Mouse (Mus musculus): ENCODE measurements around the gene Calr. TPM values are rescaled to one million over a fixed set of nuclear protein-coding genes. Genes with fewer than 3 reads are reported as not detected.
"Not testable (repeated sequence)": the region's sequence is repeated elsewhere in the genome, so short reads cannot be mapped to it uniquely, and the experiment has no call there.

Gene Calr
- polyA plus RNA-seq, 1 experiment from 2014 or later: 1,041 TPM

DNA sequence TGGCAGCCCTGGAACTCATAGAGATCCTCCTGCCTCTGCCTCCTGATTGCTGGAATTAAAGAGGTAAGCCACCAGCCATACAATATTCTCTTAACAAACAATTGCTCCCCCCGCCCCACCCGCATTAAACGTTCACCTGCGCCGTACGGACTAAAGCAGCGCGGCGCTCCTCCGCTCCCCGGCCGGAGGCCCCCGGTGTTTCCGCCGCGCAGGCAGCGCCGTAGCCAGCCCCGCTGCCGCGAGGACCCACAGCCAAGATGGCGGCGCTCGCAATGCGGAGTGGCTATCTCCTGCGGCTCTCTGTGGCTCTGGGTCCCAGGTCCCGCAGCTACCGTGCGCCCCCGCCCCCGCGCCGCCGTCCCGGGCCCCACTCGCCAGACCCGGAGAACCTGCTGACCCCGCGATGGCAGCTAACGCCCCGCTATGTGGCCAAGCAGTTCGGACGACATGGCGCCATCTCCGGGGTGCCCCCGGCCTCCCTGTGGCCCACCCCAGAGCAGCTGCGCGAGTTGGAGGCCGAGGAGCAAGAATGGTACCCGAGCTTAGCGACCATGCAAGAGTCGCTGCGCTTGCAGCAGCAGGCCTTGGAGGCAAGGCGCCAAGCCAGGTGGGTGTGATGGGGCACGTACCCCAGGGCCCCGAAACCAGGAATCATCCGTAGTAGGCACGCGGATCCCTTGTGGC is 14.6 kb downstream of the Calr start:
- peak overlapping the region; percentile 68 for H3K4me2 ChIP-seq
- H3K9me3 ChIP-seq (replicated peaks): no peaks in the 10 kb centered on the region
- ATAC-seq (replicated peaks; ENCODE audit: low FRiP score): peak; percentile 59
- H3K27ac ChIP-seq: peak overlapping the region; percentile 94
- under 1% methylated on average over 57 of the region's 59 CpGs for WGBS
- H3K4me3 ChIP-seq (replicated peaks): peak overlapping the region; percentile 89
- H3K27me3 ChIP-seq: no peaks in the 10 kb centered on the region
- peaks cover 41% of the 10 kb centered on the region for H3K4me1 ChIP-seq
- H3K36me3 ChIP-seq: peaks cover 37% of the 10 kb centered on the region
- peak overlapping the region; percentile 96 for H3K9ac ChIP-seq

DNA sequence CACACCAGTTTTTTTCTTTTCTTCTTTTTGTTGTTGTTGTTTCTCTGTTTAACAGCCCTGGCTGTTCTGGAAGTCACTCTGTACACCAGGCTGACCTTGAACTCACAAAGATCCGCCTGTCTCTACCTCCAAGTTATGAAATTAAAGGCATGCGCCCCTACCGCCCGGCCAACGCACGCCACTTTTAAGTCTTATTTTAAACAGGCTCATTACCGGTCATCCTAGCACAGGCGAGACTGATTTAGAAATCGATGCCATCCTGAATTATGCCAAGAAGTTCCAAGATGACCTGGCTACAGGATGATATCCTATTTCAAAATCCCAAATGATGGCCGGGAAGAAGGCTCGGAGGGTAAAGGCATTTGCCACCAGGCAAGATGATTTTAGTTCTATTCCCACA is 15.2 kb downstream of the Calr start, which contains the start of gene Gadd45gip1:
Gadd45gip1 (plus strand) TSS at position 33 of the 400 bp plus-strand sequence.
- H3K4me2 ChIP-seq: peak within 1 kb of the TSS; percentile 68
- no peaks in the 10 kb centered on the region for H3K27me3 ChIP-seq
- H3K36me3 ChIP-seq: peaks cover 31% of the 10 kb centered on the region
- peak within 1 kb of the TSS; percentile 89 for H3K4me3 ChIP-seq (replicated peaks)
- 82% methylated on average over 11 of the region's 11 CpGs for WGBS
- no peak for ATAC-seq (replicated peaks; ENCODE audit: low FRiP score)
- H3K4me1 ChIP-seq: peaks cover 34% of the 10 kb centered on the region
- H3K9me3 ChIP-seq (replicated peaks): no peaks in the 10 kb centered on the region
- peak within 1 kb of the TSS; percentile 96 for H3K9ac ChIP-seq
- peak within 1 kb of the TSS; percentile 94 for H3K27ac ChIP-seq

DNA sequence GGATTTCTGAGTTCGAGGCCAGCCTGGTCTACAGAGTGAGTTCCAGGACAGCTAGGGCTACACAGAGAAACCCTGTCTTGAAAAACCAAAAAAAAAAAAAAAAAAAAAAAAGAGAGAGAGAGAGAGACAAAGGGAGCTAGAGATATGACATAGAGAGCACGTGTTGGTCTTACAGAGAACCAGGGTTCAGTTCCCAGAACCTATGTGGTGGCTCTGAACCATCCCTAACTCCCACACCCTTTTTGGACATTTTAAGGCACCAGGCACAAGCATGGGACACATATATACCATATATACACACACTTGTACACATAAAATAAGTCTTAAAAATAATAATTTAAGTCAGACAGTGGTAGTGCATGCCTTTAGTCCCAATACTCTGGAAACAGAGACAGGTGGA is 20.2 kb downstream of the Calr start:
- ATAC-seq (replicated peaks; ENCODE audit: low FRiP score); H3K27ac ChIP-seq; H3K4me2 ChIP-seq; H3K27me3 ChIP-seq; H3K9me3 ChIP-seq (replicated peaks); H3K4me3 ChIP-seq (replicated peaks); H3K36me3 ChIP-seq; H3K9ac ChIP-seq: not testable (repeated sequence)
- H3K4me1 ChIP-seq: peaks cover 10% of the 10 kb centered on the region
- WGBS: 92% methylated on average over 2 of the region's 2 CpGs

DNA sequence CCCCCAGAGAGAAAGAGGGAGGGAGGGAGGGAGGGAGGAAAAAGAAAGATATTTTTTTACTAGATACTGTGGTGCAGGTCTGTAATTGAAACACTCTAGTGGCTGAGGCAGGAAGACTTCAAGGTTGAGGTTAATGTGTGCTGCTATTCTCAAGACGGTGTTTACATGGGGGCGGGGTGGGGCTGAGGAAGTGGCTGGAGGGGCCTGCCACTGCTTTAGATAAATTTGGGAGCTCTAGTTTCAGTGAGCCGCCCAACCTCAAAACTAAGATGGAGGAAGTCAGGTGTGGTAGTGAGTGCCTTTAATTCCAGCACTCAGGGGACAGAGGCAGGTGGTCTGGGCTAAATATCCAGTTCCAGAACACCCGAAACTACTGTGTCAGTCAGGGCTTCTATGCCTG is 21.1 kb downstream of the Calr start:
- H3K9me3 ChIP-seq (replicated peaks): no peaks in the 10 kb centered on the region
- 56% methylated on average over 4 of the region's 4 CpGs for WGBS

DNA sequence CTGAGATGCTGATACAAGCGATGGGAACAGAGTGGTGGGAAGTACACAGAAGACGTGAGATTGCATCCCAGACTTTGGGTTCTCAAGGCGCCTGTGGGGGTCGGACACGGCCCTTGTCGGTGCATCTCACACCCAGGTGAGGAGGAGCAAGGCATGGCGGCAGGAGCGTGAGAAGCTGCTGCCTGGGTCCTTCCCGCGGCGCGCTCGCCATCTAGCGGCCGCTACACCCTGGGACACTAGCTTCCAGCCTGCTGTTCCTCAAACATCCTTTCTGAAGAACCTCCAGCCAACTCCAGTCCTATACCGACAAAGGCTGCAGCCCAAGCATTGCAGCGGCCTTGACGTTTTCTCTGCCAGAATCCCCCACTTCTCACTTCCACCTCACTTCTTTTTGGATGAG is 23.1 kb downstream of the Calr start:
- ATAC-seq (replicated peaks; ENCODE audit: low FRiP score): peak; percentile 80
- no peaks in the 10 kb centered on the region for H3K27me3 ChIP-seq
- 1% methylated on average over 18 of the region's 18 CpGs for WGBS
- H3K4me3 ChIP-seq (replicated peaks): peak overlapping the region; percentile 25
- H3K4me2 ChIP-seq: peak overlapping the region; percentile 56
- H3K27ac ChIP-seq: no peak overlapping the region
- peaks cover 9% of the 10 kb centered on the region for H3K4me1 ChIP-seq
- no peak overlapping the region for H3K9ac ChIP-seq
- no peaks in the 10 kb centered on the region for H3K9me3 ChIP-seq (replicated peaks)
- no peaks in the 10 kb centered on the region for H3K36me3 ChIP-seq

More for the DNA sequence above, 21.1 kb downstream of the Calr start:
- Histone ChIP-seq H3K27me3 (no peaks in the 10 kb centered on the region), H3K36me3 (no peaks in the 10 kb centered on the region), H3K4me3 (replicated peaks) (no peak overlapping the region), H3K27ac (no peak overlapping the region), H3K4me1 (peaks cover 9% of the 10 kb centered on the region), H3K9ac (no peak overlapping the region), H3K4me2 (no peak overlapping the region)
- no peak for ATAC-seq (replicated peaks; ENCODE audit: low FRiP score)

DNA sequence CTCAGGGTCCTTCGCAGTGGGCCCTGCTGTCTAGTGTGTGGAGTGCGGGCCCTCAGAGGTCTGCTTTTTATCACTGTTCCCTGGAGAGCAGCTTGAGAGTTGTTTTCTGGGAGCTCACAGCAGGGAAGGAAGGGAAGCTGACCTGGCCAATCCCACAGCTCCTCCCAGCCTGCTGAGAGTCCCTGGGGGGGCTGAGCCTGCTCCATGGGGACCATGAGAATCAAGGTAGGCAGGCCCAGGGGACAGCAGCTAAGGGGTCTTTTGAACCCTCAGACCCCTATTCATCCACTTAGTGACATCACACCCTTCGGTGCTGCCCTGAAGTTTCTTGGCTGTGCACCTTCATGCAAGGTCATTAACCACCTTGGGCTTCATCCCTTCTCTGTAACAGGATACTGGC is 24.0 kb downstream of the Calr start, which contains the start of gene Dand5:
Dand5 (minus strand) TSS at position 101 of the 400 bp plus-strand sequence.
- WGBS: 50% methylated on average over 3 of the region's 3 CpGs
- H3K36me3 ChIP-seq: no peaks in the 10 kb centered on the region
- peaks cover 9% of the 10 kb centered on the region for H3K4me1 ChIP-seq
- H3K27ac ChIP-seq: no peak within 1 kb of the TSS
- H3K9ac ChIP-seq: no peak within 1 kb of the TSS
- peak within 1 kb of the TSS; percentile 25 for H3K4me3 ChIP-seq (replicated peaks)
- H3K4me2 ChIP-seq: peak within 1 kb of the TSS; percentile 56
- no peaks in the 10 kb centered on the region for H3K9me3 ChIP-seq (replicated peaks)
- H3K27me3 ChIP-seq: no peaks in the 10 kb centered on the region
- no peak; the same call in 1 of the 2 replicates for ATAC-seq (replicated peaks; ENCODE audit: low FRiP score)

DNA sequence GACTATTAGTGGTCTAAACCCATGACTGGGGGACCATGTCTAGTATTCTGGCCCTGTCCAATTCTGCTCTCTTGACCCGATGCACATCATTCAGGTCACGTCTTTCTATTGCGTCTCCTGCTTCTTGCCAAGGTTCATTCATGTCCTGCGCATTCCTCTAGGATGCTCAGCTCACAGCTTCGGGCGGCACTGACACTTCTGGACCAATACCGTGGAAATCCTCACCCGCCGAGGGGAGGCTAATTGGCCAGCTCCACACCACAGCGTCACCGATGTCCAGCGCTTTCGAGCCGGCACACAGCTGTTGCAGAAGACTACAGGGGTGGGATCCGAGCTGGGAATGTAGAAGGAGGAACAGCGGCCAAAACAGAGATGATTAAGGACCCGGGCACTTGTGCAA is 30.6 kb downstream of the Calr start:
- H3K9ac ChIP-seq: no peak overlapping the region
- H3K4me1 ChIP-seq: peaks cover 20% of the 10 kb centered on the region
- ATAC-seq (replicated peaks; ENCODE audit: low FRiP score): no peak
- no peaks in the 10 kb centered on the region for H3K9me3 ChIP-seq (replicated peaks)
- no peaks in the 10 kb centered on the region for H3K36me3 ChIP-seq
- 77% methylated on average over 17 of the region's 17 CpGs for WGBS
- H3K4me2 ChIP-seq: no peak overlapping the region
- peaks cover 40% of the 10 kb centered on the region for H3K27me3 ChIP-seq
- H3K27ac ChIP-seq: no peak overlapping the region
- H3K4me3 ChIP-seq (replicated peaks): no peak overlapping the region

DNA sequence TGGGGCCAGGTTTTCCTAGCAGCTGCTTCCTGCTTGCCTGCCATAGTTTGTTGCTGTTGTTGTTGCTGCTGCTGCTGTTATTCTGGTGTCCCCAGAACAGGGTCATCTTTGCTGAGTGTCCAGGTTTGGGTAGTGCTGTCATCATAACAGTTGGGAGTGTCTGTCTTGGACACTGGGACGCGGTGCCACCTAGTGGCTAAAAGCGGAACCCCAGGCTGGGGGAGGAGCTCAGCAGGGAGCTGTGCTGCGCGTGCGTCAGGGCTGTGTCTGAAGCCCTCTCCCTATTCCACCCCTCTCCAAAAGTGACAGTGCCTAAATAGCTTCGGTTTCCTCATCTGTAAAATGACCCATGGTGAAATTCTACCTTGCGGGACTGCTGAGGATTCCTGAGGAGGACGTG is 31.2 kb downstream of the Calr start:
- H3K36me3 ChIP-seq: no peaks in the 10 kb centered on the region
- no peak overlapping the region for H3K27ac ChIP-seq
- H3K27me3 ChIP-seq: peaks cover 45% of the 10 kb centered on the region
- peak; percentile 77; the same call in 1 of the 2 replicates for ATAC-seq (replicated peaks; ENCODE audit: low FRiP score)
- H3K9ac ChIP-seq: no peak overlapping the region
- no peak overlapping the region for H3K4me2 ChIP-seq
- H3K4me1 ChIP-seq: peaks cover 25% of the 10 kb centered on the region
- 12% methylated on average over 9 of the region's 9 CpGs for WGBS
- no peak overlapping the region for H3K4me3 ChIP-seq (replicated peaks)
- H3K9me3 ChIP-seq (replicated peaks): no peaks in the 10 kb centered on the region

DNA sequence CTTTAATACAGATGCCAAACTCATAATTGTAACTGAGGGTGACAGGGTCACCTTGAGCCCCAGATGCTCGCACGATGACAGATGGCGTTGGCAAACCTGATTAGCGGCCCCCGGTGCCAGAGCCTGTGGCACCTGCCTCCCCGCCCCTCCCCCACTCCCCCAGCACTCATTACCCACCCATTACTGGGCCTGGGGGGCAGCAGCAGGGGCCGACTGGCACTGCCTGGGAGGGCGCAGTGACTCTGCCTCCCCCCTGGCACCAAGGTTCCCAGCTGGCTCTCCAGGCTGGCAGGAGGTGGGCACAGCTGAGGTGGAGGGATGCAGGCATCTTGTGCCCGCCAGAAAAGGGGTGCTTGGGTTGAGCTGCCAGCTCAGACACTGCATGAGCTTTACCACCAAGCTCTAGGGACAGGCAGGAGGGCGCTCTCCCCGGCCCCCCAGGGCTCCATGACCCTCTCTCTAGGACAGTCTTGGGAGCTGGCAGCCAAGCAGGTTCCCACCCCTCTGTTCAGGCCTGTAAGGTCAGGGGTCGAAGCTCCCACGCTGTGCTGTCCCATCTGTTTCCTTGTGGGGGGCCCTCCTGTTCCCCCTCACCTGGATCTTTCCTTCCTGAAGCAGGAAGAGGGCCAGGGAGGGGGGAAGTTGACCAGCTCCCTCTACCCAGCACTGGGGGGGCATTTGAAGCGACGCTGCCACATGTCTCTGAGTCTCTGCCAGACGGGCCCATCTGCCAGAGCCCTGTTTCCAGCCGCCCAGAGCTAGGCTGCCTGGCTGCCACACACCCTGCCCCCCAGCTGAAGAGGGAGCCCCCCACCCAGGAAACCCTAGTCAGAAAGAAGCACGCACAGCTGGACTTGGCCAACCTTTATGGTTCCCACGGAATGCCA is 31.9 kb downstream of the Calr start:
- Histone ChIP-seq H3K9me3 (replicated peaks) (no peaks in the 10 kb centered on the region), H3K36me3 (no peaks in the 10 kb centered on the region), H3K9ac (no peak overlapping the region), H3K4me3 (replicated peaks) (no peak overlapping the region), H3K27me3 (peaks cover 52% of the 10 kb centered on the region), H3K4me2 (no peak overlapping the region), H3K27ac (no peak overlapping the region), H3K4me1 (peaks cover 27% of the 10 kb centered on the region)
- 50% methylated on average over 19 of the region's 19 CpGs for WGBS
- ATAC-seq (replicated peaks; ENCODE audit: low FRiP score): peak; percentile 1

DNA sequence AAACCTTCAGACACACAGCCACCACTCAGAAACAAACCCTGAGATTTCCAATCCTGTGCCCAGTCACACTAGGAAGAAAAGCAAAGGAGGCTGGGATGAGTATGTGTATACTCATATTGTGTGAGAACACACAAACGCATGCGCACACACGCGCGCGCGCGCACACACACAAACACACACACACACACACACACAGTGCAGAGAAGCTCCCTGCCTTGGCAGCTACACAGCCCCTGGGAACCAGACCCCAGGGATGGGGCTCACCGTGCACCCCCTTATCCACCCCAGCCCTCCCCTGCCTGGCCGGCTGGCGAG is 32.5 kb downstream of the Calr start:
- Histone ChIP-seq H3K36me3 (no peaks in the 10 kb centered on the region), H3K9me3 (replicated peaks) (no peaks in the 10 kb centered on the region), H3K27me3 (peaks cover 58% of the 10 kb centered on the region), H3K4me2 (no peak overlapping the region), H3K4me3 (replicated peaks) (no peak overlapping the region), H3K27ac (no peak overlapping the region), H3K4me1 (peaks cover 27% of the 10 kb centered on the region), H3K9ac (no peak overlapping the region)
- 84% methylated on average over 11 of the region's 11 CpGs for WGBS
- no peak for ATAC-seq (replicated peaks; ENCODE audit: low FRiP score)

DNA sequence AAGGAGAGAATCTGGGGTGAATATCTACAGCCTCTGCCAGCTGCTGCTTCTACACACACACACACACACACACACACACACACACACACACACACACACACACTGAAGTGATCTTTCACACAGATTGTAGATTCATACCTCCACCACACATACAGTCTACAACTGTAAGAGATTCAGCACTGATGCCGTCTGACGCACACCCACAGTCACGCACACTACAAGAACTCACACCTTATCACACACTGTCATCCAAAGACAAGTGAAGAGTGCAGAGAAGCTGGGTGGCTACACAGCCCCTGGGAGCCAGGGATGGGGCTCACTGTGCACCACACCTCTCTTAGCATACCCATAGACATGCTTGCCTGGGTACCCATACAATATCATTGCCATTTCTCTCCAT is 32.9 kb downstream of the Calr start:
- Histone ChIP-seq H3K27me3 (peaks cover 61% of the 10 kb centered on the region), H3K27ac (no peak overlapping the region), H3K4me3 (replicated peaks) (no peak overlapping the region), H3K4me1 (peaks cover 27% of the 10 kb centered on the region), H3K9ac (no peak overlapping the region), H3K36me3 (no peaks in the 10 kb centered on the region), H3K4me2 (no peak overlapping the region), H3K9me3 (replicated peaks) (no peaks in the 10 kb centered on the region)
- ATAC-seq (replicated peaks; ENCODE audit: low FRiP score): no peak
- 85% methylated on average over 3 of the region's 3 CpGs for WGBS

DNA sequence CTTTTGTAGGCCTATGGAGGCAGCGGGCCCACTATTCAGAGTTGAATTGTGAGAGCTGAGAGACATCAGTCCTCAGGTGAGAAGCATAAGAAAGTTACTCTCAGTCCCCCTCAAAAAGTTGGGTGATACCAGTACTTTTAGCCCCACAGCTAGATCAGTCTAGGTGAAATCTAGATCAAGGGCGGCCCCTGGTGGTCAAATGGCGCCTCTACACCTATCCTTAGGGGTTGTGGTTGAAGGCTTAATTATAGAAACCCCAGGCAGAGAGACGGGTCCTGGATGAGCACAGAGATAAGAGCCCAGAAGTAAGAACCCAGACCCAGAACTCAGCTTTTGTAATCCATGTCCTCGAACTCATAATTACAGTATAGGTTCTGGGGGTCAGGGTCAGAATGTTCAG is 33.7 kb downstream of the Calr start:
- H3K4me3 ChIP-seq (replicated peaks): no peak overlapping the region
- no peak overlapping the region for H3K27ac ChIP-seq
- no peaks in the 10 kb centered on the region for H3K9me3 ChIP-seq (replicated peaks)
- ATAC-seq (replicated peaks; ENCODE audit: low FRiP score): no peak
- WGBS: 2% methylated on average over 5 of the region's 5 CpGs
- no peaks in the 10 kb centered on the region for H3K36me3 ChIP-seq
- H3K27me3 ChIP-seq: peaks cover 69% of the 10 kb centered on the region
- peaks cover 27% of the 10 kb centered on the region for H3K4me1 ChIP-seq
- no peak overlapping the region for H3K9ac ChIP-seq
- no peak overlapping the region for H3K4me2 ChIP-seq
